Mouse (Mus musculus) brown adipose tissue, adult 24 weeks (tissue): ENCODE measurements around the gene Auts2. TPM values are rescaled to one million over a fixed set of nuclear protein-coding genes. Genes with fewer than 3 reads are reported as not detected.

Experiments
- H3K27ac ChIP-seq: fragments of 200-500 bp; replicated peaks from 2 replicates; pipeline ENCODE4 v1.5.1; 2012; ENCODE audit warnings: low read depth, mild to moderate bottlenecking, low read length
- H3K4me1 ChIP-seq: fragments of 200-500 bp; 2 replicates; pipeline ENCODE4 v1.6.1; 2012; ENCODE audit warnings: low read length, mixed read lengths; ENCODE audit not compliant: control insufficient read depth, insufficient read depth, insufficient read length
- H3K4me3 ChIP-seq: fragments of 200-500 bp; 2 replicates; pipeline ENCODE4 v1.5.1; 2012; ENCODE audit warnings: low read depth, mild to moderate bottlenecking, low read length, moderate library complexity; ENCODE audit not compliant: insufficient read depth
- polyA plus RNA-seq: library from polyadenylated mRNA; stranded (reverse); fragments of >200 nt; gene quantifications from 2 replicates; pipeline ENCODE4 v1.2.4, GENCODE M21; 2012; ENCODE audit not compliant: missing spikeins, insufficient read depth, insufficient read length

Gene Auts2
- polyA plus RNA-seq, 1 experiment, result 2.4 TPM

- Histone ChIP-seq H3K4me1 (no peaks in the 10 kb centered on the region), H3K27ac (no peak overlapping the region), H3K4me3 (no peak overlapping the region)
Observed at GRCm38 (mm10) chr5:132445213-132445954, 97.8 kb downstream of the Auts2 start.

DNA sequence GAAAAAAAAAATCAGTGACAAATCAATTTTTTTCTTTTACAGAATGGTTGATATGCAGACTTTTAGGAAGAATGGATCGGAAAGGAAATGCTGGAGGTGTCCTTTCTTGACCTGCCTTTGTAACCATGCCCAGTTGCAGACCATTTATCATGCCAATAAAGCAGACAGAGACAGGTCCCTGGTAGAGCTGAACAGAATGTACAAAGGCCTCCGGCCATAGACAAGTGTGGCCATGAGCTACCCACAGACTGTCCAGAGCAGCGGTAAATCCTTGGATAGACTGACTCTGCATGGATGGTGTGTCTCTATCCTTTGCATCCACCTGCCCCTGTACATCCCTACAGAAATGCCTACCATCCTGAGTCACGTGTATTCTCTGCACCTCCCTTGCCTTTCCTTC is 100.2 kb downstream of the Auts2 start:
- Histone ChIP-seq H3K4me3 (no peak overlapping the region), H3K27ac (no peak overlapping the region), H3K4me1 (no peaks in the 10 kb centered on the region)

DNA sequence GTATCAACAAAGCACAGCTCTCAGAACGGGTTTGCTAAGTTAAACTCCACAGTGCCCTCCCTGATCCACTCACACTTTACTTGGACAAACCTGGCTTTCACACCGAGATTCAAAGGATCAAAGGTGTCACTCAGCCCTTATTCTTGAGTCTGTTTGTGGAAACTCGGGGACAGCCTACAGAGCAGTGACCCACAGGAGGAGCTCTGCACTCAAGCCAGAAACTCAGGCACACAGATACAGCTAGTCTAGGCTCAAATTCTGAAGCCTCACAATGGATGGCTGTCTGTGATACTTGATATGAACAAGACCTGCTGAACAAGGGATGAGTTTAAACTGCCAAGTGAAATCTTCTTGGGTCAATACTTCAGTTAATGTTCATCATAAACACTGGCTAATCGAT is 104.7 kb downstream of the Auts2 start:
- no peak overlapping the region for H3K27ac ChIP-seq
- H3K4me3 ChIP-seq, result no peak overlapping the region
- no peaks in the 10 kb centered on the region for H3K4me1 ChIP-seq

- no peak overlapping the region for H3K27ac ChIP-seq
Observed at GRCm38 (mm10) chr5:132437994-132438393, 105.2 kb downstream of the Auts2 start.

GRCm38 (mm10) chr5:132437478-132437877 is 105.7 kb downstream of the Auts2 start:
- Histone ChIP-seq H3K4me1 (no peaks in the 10 kb centered on the region), H3K27ac (no peak overlapping the region), H3K4me3 (no peak overlapping the region)

More at GRCm38 (mm10) chr5:132437994-132438393, 105.2 kb downstream of the Auts2 start:
- H3K4me3 ChIP-seq, result no peak overlapping the region
- H3K4me1 ChIP-seq, result no peaks in the 10 kb centered on the region

DNA sequence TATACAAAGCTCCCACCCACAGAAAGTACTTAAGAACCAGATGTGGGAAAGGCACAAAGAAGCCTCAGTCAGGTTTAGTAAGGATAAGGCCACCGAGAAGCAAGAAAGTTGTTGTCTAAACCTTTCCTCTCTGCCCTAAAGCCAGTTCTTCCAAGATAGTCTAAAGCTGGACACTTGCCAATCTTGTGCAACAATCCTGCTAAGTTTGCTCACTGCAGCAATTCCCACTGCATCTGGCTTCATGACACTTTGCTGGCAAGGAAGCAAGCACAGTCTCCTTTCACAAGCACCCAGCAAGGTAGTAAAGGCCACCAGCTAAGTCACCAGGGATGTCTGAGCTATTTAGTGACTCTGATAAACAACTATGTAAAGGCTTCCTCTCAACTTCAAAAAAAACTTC is 106.2 kb downstream of the Auts2 start:
- no peaks in the 10 kb centered on the region for H3K4me1 ChIP-seq
- H3K4me3 ChIP-seq, result no peak overlapping the region
- no peak overlapping the region for H3K27ac ChIP-seq

DNA sequence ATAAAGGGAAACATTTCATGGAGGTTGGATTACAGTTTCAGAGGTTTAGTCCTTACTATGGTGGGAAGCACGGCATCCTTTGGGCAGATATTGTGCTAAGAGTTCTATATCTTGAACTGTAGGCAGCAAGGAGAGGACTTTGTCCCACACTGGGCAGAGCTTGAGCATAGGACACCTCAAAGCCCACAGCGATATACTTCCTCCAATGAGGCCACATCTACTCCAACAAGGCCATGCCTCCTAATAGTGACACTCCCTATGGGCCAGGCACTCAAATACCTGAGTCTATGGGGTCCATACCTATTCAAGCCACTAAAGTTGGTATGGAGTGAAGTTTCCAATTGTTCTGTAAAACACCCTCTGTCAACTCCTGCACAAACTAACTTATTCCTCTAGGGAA is 106.7 kb downstream of the Auts2 start:
- Histone ChIP-seq H3K4me3 (no peak overlapping the region), H3K27ac (no peak overlapping the region), H3K4me1 (no peaks in the 10 kb centered on the region)

GRCm38 (mm10) chr5:132435401-132435800 is 107.7 kb downstream of the Auts2 start:
- Histone ChIP-seq H3K4me3 (no peak overlapping the region), H3K4me1 (no peaks in the 10 kb centered on the region), H3K27ac (no peak overlapping the region)

DNA sequence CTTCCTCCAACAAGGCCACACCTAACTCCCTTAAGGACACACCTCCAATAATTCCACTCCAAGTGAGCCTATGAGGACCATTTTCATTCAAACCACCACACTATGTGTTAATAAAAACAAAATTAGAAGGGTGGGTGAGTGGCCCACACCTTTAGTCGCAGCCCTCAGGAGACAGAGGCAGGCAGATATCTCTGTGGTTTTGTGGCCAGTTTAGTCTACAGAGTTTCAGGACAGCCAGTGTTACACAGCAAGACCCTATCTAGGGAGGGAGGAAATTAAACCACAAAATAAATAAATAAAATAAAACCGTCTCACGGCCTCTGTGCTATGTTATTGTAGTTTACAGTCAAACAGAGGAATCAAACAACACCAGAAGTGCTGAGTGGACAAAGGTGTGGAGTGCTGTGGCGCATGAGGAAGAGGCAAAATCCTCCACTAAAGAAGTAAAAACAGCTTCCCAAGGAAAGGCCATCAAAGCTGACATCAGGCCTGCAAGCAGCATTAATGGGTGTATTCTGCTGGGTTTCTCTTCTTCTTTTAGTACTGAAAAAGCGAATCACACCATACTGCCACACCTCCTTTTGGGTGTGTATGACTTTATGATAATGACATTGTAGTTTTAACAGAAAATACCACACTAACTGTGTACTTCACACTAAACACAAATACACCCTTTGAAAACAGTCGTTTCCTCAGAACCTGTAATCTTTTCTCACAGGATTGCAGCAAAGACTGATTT is 109.6 kb downstream of the Auts2 start:
- Histone ChIP-seq H3K4me3 (no peak overlapping the region), H3K4me1 (no peaks in the 10 kb centered on the region), H3K27ac (no peak overlapping the region)

DNA sequence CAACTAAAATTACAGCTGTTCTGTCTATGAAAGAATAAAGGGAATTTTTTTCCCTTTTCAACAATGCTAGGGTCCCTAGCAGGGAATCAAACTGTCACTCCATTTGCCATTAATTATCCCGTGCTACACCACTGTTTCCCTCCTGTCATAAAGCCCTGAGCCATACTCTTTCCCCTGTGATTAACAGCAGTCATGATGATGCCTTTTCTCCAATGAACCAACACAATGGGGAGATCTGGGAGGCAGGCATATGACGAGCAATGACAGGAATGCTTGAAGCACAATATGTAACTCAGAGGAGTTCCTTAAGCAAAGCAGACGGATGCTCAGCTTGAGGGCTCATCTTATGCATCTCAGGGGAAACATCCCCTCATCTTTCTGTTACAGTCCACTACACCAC is 113.8 kb downstream of the Auts2 start:
- H3K4me3 ChIP-seq, result no peak overlapping the region
- H3K4me1 ChIP-seq, result no peaks in the 10 kb centered on the region
- no peak overlapping the region for H3K27ac ChIP-seq

DNA sequence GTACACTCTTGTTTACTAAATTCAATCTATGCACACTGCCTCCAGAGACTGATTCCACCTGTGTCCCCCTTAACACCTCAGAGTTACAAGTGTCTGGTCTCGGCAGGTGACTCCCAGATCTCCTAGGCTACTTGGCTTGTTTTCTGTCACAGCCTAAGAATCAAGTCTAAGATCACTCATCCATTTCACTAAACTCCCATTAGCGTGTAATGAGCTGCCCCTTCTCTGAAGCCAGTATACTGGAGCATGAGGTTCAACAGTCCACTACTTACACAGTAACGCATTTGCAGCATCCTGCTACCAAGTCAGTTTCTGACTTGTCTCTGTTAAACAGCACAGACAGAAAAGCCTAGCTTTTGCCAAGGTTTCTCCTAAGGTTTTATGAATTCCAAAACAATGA is 116.8 kb downstream of the Auts2 start:
- Histone ChIP-seq H3K27ac (no peak overlapping the region), H3K4me3 (no peak overlapping the region), H3K4me1 (no peaks in the 10 kb centered on the region)

DNA sequence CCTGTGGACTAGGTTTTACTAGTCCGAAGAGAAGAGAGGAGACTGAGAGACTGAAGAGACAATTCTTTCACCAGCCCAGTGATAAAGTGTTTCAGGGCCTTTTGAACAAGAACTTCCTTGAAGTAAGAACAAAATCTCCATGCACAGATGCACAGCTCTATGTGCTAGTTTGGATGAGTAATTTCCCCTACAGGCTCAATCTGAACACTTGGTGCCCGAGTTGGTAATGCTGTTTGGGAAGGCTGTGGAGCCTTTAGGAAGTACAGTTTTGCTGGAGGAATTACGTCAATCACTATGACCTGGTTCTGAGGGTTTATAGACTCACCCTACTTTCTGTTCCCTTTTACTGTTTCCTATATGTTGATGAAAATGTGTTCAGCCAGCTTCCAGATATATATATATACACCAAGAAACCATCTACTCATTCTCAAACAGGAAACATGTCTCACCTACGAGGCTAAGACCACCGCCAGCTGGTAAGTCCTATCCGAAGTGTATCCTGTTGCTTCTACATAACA is 117.3 kb downstream of the Auts2 start:
- no peak overlapping the region for H3K27ac ChIP-seq
- no peaks in the 10 kb centered on the region for H3K4me1 ChIP-seq
- H3K4me3 ChIP-seq, result no peak overlapping the region

DNA sequence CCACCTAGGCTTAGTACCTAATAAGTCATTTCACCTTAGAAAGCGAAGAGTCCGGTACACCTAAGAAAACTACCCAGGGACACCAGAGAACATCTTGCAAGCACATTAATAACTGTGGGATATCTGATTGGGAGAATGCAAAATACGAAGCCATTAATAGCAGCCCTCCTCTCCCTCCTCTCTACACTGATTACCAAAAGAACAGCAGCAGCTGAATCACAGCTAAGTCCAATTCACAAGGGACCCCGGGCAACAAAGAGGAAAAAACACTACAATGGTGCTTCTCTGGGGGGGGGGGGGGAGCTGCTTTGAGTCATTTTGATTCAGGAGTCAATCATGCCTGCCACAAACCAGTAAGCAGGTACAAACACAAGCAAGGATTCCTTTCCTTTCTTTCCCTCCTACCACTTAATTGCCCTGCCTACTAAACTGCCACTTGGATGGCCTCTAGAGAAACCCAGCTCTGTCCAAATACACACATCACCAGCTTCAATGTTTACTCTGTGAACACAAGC is 132.7 kb downstream of the Auts2 start:
- no peaks in the 10 kb centered on the region for H3K4me1 ChIP-seq
- no peak overlapping the region for H3K4me3 ChIP-seq
- no peak overlapping the region for H3K27ac ChIP-seq

DNA sequence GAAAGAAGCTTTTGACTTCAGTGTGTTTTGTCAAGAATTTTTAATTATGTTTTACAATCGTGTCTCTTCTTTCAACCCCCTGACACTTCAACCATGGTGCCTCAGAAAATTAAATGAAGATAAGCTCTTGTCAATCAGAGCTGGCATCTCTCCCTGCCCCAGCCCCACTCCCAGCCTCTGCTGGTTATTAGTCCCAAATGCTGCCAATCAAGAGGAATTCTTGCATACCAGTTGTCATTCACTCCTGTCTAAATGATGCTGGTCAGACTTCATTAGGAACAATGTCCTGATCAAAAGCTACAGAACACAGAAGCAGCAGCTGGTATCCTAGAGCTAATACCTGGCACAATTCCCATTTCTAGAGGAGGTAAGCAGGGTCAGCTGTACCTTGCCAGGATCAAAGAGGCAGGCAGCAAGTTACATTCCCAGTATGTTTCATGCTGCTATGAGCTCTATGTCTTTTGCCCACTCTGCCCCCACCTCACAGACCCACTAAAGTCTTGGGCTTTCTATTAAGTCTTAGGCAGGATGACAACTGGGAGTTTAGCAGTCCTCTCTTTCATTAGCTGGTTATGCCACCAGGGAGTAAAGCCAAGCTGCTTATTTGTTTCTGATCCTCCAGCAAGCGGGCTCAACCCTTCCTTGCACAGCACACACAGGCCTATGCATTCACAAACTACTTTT is 134.1 kb downstream of the Auts2 start:
- H3K4me1 ChIP-seq, result no peaks in the 10 kb centered on the region
- no peak overlapping the region for H3K27ac ChIP-seq

GRCm38 (mm10) chr5:132400556-132400955 is 142.6 kb downstream of the Auts2 start:
- no peak overlapping the region for H3K4me3 ChIP-seq
- peaks cover 2% of the 10 kb centered on the region; the same call in 1 of the 2 replicates for H3K4me1 ChIP-seq
- no peak overlapping the region for H3K27ac ChIP-seq

More for the DNA sequence above, 134.1 kb downstream of the Auts2 start:
- no peak overlapping the region for H3K4me3 ChIP-seq
